8 mouse cellular contexts compared by ENCODE assay signal in genomic region chr2:170219611-170220401, GRCm38 (mm10).
A peak's percentile ranks its signal among the peaks of the same experiment; 100 is the strongest.
DNase-seq lines count a peak whose midpoint lies in the region; ATAC-seq and TF ChIP-seq lines count a peak whose summit lies in the region.

No protein-coding gene starts in this region.

- 5% methylated on average over 20 of the region's 20 CpGs for WGBS in kidney, postnatal 0 days
- WGBS in bone marrow, adult 2 months, result 25% methylated on average over 20 of the region's 20 CpGs
- 3% methylated on average over 20 of the region's 20 CpGs for WGBS in heart, embryonic 12.5 days
- WGBS in liver, adult 2 months, result 17% methylated on average over 20 of the region's 20 CpGs
- 1% methylated on average over 20 of the region's 20 CpGs for WGBS in neural tube, embryonic 14.5 days

- H3K9ac ChIP-seq in kidney, postnatal 0 days (ENCODE audit: low read depth, low read length), result peak overlapping the region; percentile 55
- peak overlapping the region; percentile 71 for H3K9ac ChIP-seq in heart, embryonic 12.5 days
- H3K9ac ChIP-seq in liver, adult 2 months (ENCODE audit: low read depth, low read length), result peak overlapping the region; percentile 28
- H3K9ac ChIP-seq in neural tube, embryonic 14.5 days (replicated peaks; ENCODE audit: low read depth, low read length), result peak overlapping the region; percentile 51; the same call in 1 of the 2 replicates

- DNase-seq in kidney, postnatal 0 days (ENCODE audit: low spot score), result peak; percentile 37
- DNase-seq in kidney, postnatal 14 days, result no peak
- DNase-seq in liver, adult 2 months (ENCODE audit: extremely low read depth, low read depth, low spot score), result no peak
- DNase-seq in gastrocnemius, postnatal 4 days (ENCODE audit: low spot score in 2 of 2), result no peak
- no peak for DNase-seq in adipocyte (ENCODE audit: low spot score)

- peak overlapping the region; percentile 82 for H3K4me2 ChIP-seq in kidney, postnatal 0 days (ENCODE audit: low read length)
- H3K4me2 ChIP-seq in heart, embryonic 12.5 days, result peak overlapping the region; percentile 88
- H3K4me2 ChIP-seq in neural tube, embryonic 14.5 days (ENCODE audit: low read depth, low read length), result peak overlapping the region; percentile 67

- H3K79me2 ChIP-seq in liver, adult 2 months (ENCODE audit: control insufficient read depth, insufficient read depth, low read length), result no peaks in the 10 kb centered on the region

- H3K4me1 ChIP-seq in kidney, postnatal 0 days (replicated peaks; ENCODE audit: insufficient read depth, low read length), result peaks cover 16% of the 10 kb centered on the region; the same call in 1 of the 2 replicates
- peaks cover 12% of the 10 kb centered on the region for H3K4me1 ChIP-seq in bone marrow, adult 2 months (ENCODE audit: control insufficient read depth, insufficient read depth, low read length)
- H3K4me1 ChIP-seq in heart, embryonic 12.5 days (replicated peaks), result peaks cover 53% of the 10 kb centered on the region
- peaks cover 6% of the 10 kb centered on the region; the same call in 1 of the 2 replicates for H3K4me1 ChIP-seq in liver, adult 2 months (ENCODE audit: control insufficient read depth, insufficient read depth, low read length)
- peaks cover 50% of the 10 kb centered on the region for H3K4me1 ChIP-seq in neural tube, embryonic 14.5 days (ENCODE audit: control insufficient read depth, insufficient read depth, low read length)

- no peak for ATAC-seq in kidney, postnatal 0 days (replicated peaks; ENCODE audit: low FRiP score, low read depth)
- ATAC-seq in heart, embryonic 12.5 days (ENCODE audit: insufficient number of reproducible peaks, low FRiP score), result no peak
- no peak for ATAC-seq in neural tube, embryonic 14.5 days (ENCODE audit: low read depth)

- no peaks in the 10 kb centered on the region for H3K27me3 ChIP-seq in kidney, postnatal 0 days (ENCODE audit: insufficient read depth, low read length)
- H3K27me3 ChIP-seq in heart, embryonic 12.5 days (replicated peaks), result no peaks in the 10 kb centered on the region
- peaks cover 3% of the 10 kb centered on the region for H3K27me3 ChIP-seq in liver, adult 2 months (ENCODE audit: control insufficient read depth, insufficient read depth, low read length)
- H3K27me3 ChIP-seq in neural tube, embryonic 14.5 days (ENCODE audit: control insufficient read depth, insufficient read depth, low read length), result no peaks in the 10 kb centered on the region

- H3K27ac ChIP-seq in kidney, postnatal 0 days, result peak overlapping the region; percentile 74
- peak overlapping the region; percentile 79 for H3K27ac ChIP-seq in bone marrow, adult 2 months (ENCODE audit: control insufficient read depth, insufficient read depth, low read depth, low read length, poor library complexity)
- peak overlapping the region; percentile 80 for H3K27ac ChIP-seq in heart, embryonic 12.5 days (ENCODE audit: poor library complexity, severe bottlenecking)
- peak overlapping the region; percentile 51; the same call in 1 of the 2 replicates for H3K27ac ChIP-seq in liver, adult 2 months (replicated peaks; ENCODE audit: insufficient read depth, low read depth, low read length)
- H3K27ac ChIP-seq in neural tube, embryonic 14.5 days (ENCODE audit: low read depth, low read length), result peak overlapping the region; percentile 88

- H3K9me3 ChIP-seq in kidney, postnatal 0 days (replicated peaks; ENCODE audit: low read length), result no peaks in the 10 kb centered on the region
- H3K9me3 ChIP-seq in heart, embryonic 12.5 days (replicated peaks), result peaks cover 4% of the 10 kb centered on the region
- no peaks in the 10 kb centered on the region for H3K9me3 ChIP-seq in neural tube, embryonic 14.5 days (ENCODE audit: control insufficient read depth, low read length)

- TF ChIP-seq POLR2A in bone marrow, adult 2 months (IDR thresholded peaks at IDR 0.05; ENCODE audit: borderline replicate concordance, control insufficient read depth, low read depth, low read length), result no peak
- TF ChIP-seq POLR2A in liver, adult 2 months (IDR thresholded peaks at IDR 0.05; ENCODE audit: extremely low read depth, insufficient read depth, low read length), result no peak

- TF ChIP-seq CTCF in kidney, postnatal 0 days (IDR thresholded peaks at IDR 0.05; ENCODE audit: low read depth), result no peak
- no peak for TF ChIP-seq CTCF in bone marrow, adult 2 months (IDR thresholded peaks at IDR 0.05; ENCODE audit: control insufficient read depth, insufficient read depth, low read length)
- no peak for TF ChIP-seq CTCF in liver, adult 2 months (IDR thresholded peaks at IDR 0.05; ENCODE audit: low read depth, low read length)

- no peaks in the 10 kb centered on the region for H3K36me3 ChIP-seq in kidney, postnatal 0 days (ENCODE audit: insufficient read depth, low read length)
- no peaks in the 10 kb centered on the region for H3K36me3 ChIP-seq in heart, embryonic 12.5 days
- no peaks in the 10 kb centered on the region for H3K36me3 ChIP-seq in liver, adult 2 months (ENCODE audit: control insufficient read depth, insufficient read depth, low read length)
- H3K36me3 ChIP-seq in neural tube, embryonic 14.5 days (ENCODE audit: control insufficient read depth, insufficient read depth, low read length), result no peaks in the 10 kb centered on the region

- peak overlapping the region; percentile 38 for H3K4me3 ChIP-seq in kidney, postnatal 0 days (replicated peaks; ENCODE audit: low read depth, low read length)
- H3K4me3 ChIP-seq in bone marrow, adult 2 months (replicated peaks; ENCODE audit: control insufficient read depth, low read depth, low read length), result peak overlapping the region; percentile 62
- peak overlapping the region; percentile 47 for H3K4me3 ChIP-seq in heart, embryonic 12.5 days
- peak overlapping the region; percentile 23 for H3K4me3 ChIP-seq in liver, adult 2 months (ENCODE audit: insufficient read depth, low read depth, low read length)
- H3K4me3 ChIP-seq in neural tube, embryonic 14.5 days (ENCODE audit: low read depth, low read length), result peak overlapping the region; percentile 27
